Mouse (Mus musculus): ENCODE measurements around the gene Arg1.

Arg1 gene

GRCm38 (mm10) chr10:24911199-24911598, 16.1 kb downstream of the Arg1 start:
- no peak for DNase-seq

GRCm38 (mm10) chr10:24905627-24906026, 21.7 kb downstream of the Arg1 start:
- no peak for DNase-seq

- DNase-seq = peak; percentile 12
These were observed 31.4 kb downstream of the Arg1 start for GRCm38 (mm10) chr10:24895927-24896326.

- DNase-seq = no peak
These were observed 38.9 kb downstream of the Arg1 start for GRCm38 (mm10) chr10:24888343-24888742.

- no peak for DNase-seq
These were observed 41.3 kb downstream of the Arg1 start for GRCm38 (mm10) chr10:24886008-24886407.

- DNase-seq = no peak
These were observed 53.7 kb downstream of the Arg1 start for GRCm38 (mm10) chr10:24873624-24874023.

GRCm38 (mm10) chr10:24869760-24870290, 57.5 kb downstream of the Arg1 start, which contains the start of gene Med23:
TSS of gene Med23 (plus strand) at chr10:24869986.
- peak; percentile 98 for DNase-seq

Measured in kidney, adult 11 months (tissue).